Mouse (Mus musculus): ENCODE data around the gene Noto. TPM values are rescaled to one million over a fixed set of nuclear protein-coding genes. Genes with fewer than 3 reads are reported as not detected.

Noto gene
- polyA plus RNA-seq, 1 experiment from 2014 or later, result not detected

- no peaks in the 10 kb centered on the region for H3K9me3 ChIP-seq (ENCODE audit: control insufficient read depth, low read length)
- no peaks in the 10 kb centered on the region for H3K27me3 ChIP-seq (ENCODE audit: control insufficient read depth, insufficient read depth, low read length)
- 82% methylated on average over 10 of the region's 10 CpGs for WGBS
- H3K4me1 ChIP-seq (ENCODE audit: control insufficient read depth, insufficient read depth, low read length), result no peaks in the 10 kb centered on the region
- ATAC-seq (ENCODE audit: insufficient read depth, low FRiP score, low TSS enrichment), result no peak
- no peak overlapping the region for H3K4me3 ChIP-seq (ENCODE audit: low read depth, low read length)
- H3K9ac ChIP-seq (ENCODE audit: low read length), result no peak overlapping the region
- DNase-seq (ENCODE audit: low spot score), result no peak
- H3K4me2 ChIP-seq (ENCODE audit: low read depth), result no peak overlapping the region
- H3K27ac ChIP-seq (ENCODE audit: low read depth, low read length), result no peak overlapping the region
- no peaks in the 10 kb centered on the region for H3K36me3 ChIP-seq (ENCODE audit: control insufficient read depth, insufficient read depth, low read length)
Measured at GRCm38 (mm10) chr6:85381648-85382020, 42.1 kb upstream of the Noto start.

- no peak overlapping the region for H3K27ac ChIP-seq (ENCODE audit: low read depth, low read length)
- 85% methylated on average over 2 of the region's 2 CpGs for WGBS
- no peaks in the 10 kb centered on the region for H3K27me3 ChIP-seq (ENCODE audit: control insufficient read depth, insufficient read depth, low read length)
- ATAC-seq (ENCODE audit: insufficient read depth, low FRiP score, low TSS enrichment), result no peak
- DNase-seq (ENCODE audit: low spot score), result no peak
- H3K9ac ChIP-seq (ENCODE audit: low read length), result no peak overlapping the region
- H3K4me2 ChIP-seq (ENCODE audit: low read depth), result no peak overlapping the region
- no peaks in the 10 kb centered on the region for H3K9me3 ChIP-seq (ENCODE audit: control insufficient read depth, low read length)
- no peaks in the 10 kb centered on the region for H3K36me3 ChIP-seq (ENCODE audit: control insufficient read depth, insufficient read depth, low read length)
- no peak overlapping the region for H3K4me3 ChIP-seq (ENCODE audit: low read depth, low read length)
- no peaks in the 10 kb centered on the region for H3K4me1 ChIP-seq (ENCODE audit: control insufficient read depth, insufficient read depth, low read length)
Measured at GRCm38 (mm10) chr6:85382791-85383190, 40.9 kb upstream of the Noto start.

GRCm38 (mm10) chr6:85388608-85389007, 35.1 kb upstream of the Noto start:
- H3K9me3 ChIP-seq (ENCODE audit: control insufficient read depth, low read length), result no peaks in the 10 kb centered on the region
- H3K27me3 ChIP-seq (ENCODE audit: control insufficient read depth, insufficient read depth, low read length), result no peaks in the 10 kb centered on the region
- H3K4me3 ChIP-seq (ENCODE audit: low read depth, low read length), result no peak overlapping the region
- H3K36me3 ChIP-seq (ENCODE audit: control insufficient read depth, insufficient read depth, low read length), result no peaks in the 10 kb centered on the region
- H3K4me2 ChIP-seq (ENCODE audit: low read depth), result no peak overlapping the region
- DNase-seq (ENCODE audit: low spot score) (no peak), ATAC-seq (ENCODE audit: insufficient read depth, low FRiP score, low TSS enrichment) (no peak)
- H3K9ac ChIP-seq (ENCODE audit: low read length), result no peak overlapping the region
- H3K4me1 ChIP-seq (ENCODE audit: control insufficient read depth, insufficient read depth, low read length), result no peaks in the 10 kb centered on the region
- no peak overlapping the region for H3K27ac ChIP-seq (ENCODE audit: low read depth, low read length)
- WGBS, result 73% methylated on average over 5 of the region's 5 CpGs

GRCm38 (mm10) chr6:85391803-85392202, 31.9 kb upstream of the Noto start:
- ATAC-seq (ENCODE audit: insufficient read depth, low FRiP score, low TSS enrichment), result no peak

DNA sequence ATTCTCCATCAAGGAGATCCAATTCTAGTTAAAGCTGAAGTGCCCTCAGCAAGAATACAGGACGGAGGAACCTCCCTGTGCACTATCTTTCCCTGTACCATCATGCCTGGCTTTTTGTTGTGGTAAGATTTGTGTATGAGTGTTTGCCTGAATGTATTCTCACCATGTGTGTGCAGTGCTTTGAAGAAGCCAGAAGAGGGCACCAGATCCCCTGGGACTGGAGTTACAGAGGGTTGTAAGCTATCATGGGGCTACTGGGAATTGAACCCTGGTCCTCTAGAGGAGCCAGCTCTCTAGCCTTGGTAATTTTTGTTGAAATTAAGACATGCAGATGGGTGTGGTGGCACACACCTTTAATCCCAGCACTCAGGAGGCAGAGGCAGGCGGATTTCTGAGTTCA, 28.3 kb upstream of the Noto start:
- Histone ChIP-seq H3K9me3 (ENCODE audit: control insufficient read depth, low read length) (no peaks in the 10 kb centered on the region), H3K27ac (ENCODE audit: low read depth, low read length) (no peak overlapping the region), H3K36me3 (ENCODE audit: control insufficient read depth, insufficient read depth, low read length) (no peaks in the 10 kb centered on the region), H3K4me3 (ENCODE audit: low read depth, low read length) (no peak overlapping the region), H3K27me3 (ENCODE audit: control insufficient read depth, insufficient read depth, low read length) (no peaks in the 10 kb centered on the region), H3K9ac (ENCODE audit: low read length) (no peak overlapping the region), H3K4me1 (ENCODE audit: control insufficient read depth, insufficient read depth, low read length) (no peaks in the 10 kb centered on the region), H3K4me2 (ENCODE audit: low read depth) (no peak overlapping the region)
- DNase-seq (ENCODE audit: low spot score), result no peak
- ATAC-seq (ENCODE audit: insufficient read depth, low FRiP score, low TSS enrichment), result no peak
- 73% methylated on average over 2 of the region's 2 CpGs for WGBS

More at GRCm38 (mm10) chr6:85391803-85392202, 31.9 kb upstream of the Noto start:
- Histone ChIP-seq H3K36me3 (ENCODE audit: control insufficient read depth, insufficient read depth, low read length) (no peaks in the 10 kb centered on the region), H3K9me3 (ENCODE audit: control insufficient read depth, low read length) (no peaks in the 10 kb centered on the region), H3K27ac (ENCODE audit: low read depth, low read length) (no peak overlapping the region), H3K4me1 (ENCODE audit: control insufficient read depth, insufficient read depth, low read length) (no peaks in the 10 kb centered on the region), H3K9ac (ENCODE audit: low read length) (no peak overlapping the region), H3K4me2 (ENCODE audit: low read depth) (no peak overlapping the region), H3K27me3 (ENCODE audit: control insufficient read depth, insufficient read depth, low read length) (no peaks in the 10 kb centered on the region), H3K4me3 (ENCODE audit: low read depth, low read length) (no peak overlapping the region)
- DNase-seq (ENCODE audit: low spot score), result peak; percentile 69
- 31% methylated on average over 6 of the region's 7 CpGs for WGBS

DNA sequence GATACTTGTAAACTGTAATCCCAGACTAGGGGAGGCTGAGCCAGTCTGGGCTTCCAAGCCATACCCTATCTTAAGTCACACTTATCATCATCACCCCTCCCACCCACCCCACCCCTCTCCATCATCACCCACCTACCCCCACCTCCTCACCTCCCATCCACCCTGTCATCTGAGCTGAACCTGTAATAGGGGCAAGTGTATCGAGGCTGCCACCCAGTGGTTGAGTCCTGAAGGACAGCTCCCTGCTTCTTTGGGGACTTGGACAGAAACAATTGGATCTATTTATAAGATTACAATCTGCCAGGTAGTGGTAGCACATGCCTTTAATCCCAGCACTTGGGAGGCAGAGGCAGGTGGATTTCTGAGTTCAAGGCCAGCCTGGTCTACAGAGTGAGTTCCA, 26.5 kb upstream of the Noto start:
- DNase-seq (ENCODE audit: low spot score) (no peak), ATAC-seq (ENCODE audit: insufficient read depth, low FRiP score, low TSS enrichment) (no peak)
- Histone ChIP-seq H3K27me3 (ENCODE audit: control insufficient read depth, insufficient read depth, low read length) (no peaks in the 10 kb centered on the region), H3K27ac (ENCODE audit: low read depth, low read length) (no peak overlapping the region), H3K4me1 (ENCODE audit: control insufficient read depth, insufficient read depth, low read length) (no peaks in the 10 kb centered on the region), H3K9me3 (ENCODE audit: control insufficient read depth, low read length) (no peaks in the 10 kb centered on the region), H3K4me2 (ENCODE audit: low read depth) (no peak overlapping the region), H3K9ac (ENCODE audit: low read length) (no peak overlapping the region), H3K4me3 (ENCODE audit: low read depth, low read length) (no peak overlapping the region), H3K36me3 (ENCODE audit: control insufficient read depth, insufficient read depth, low read length) (no peaks in the 10 kb centered on the region)
- 14% methylated on average over 1 of the region's 1 CpGs for WGBS

- H3K27ac ChIP-seq (ENCODE audit: low read depth, low read length), result no peak overlapping the region
- DNase-seq (ENCODE audit: low spot score), result no peak
- no peaks in the 10 kb centered on the region for H3K4me1 ChIP-seq (ENCODE audit: control insufficient read depth, insufficient read depth, low read length)
- H3K4me3 ChIP-seq (ENCODE audit: low read depth, low read length), result no peak overlapping the region
- no peaks in the 10 kb centered on the region for H3K27me3 ChIP-seq (ENCODE audit: control insufficient read depth, insufficient read depth, low read length)
- no peaks in the 10 kb centered on the region for H3K36me3 ChIP-seq (ENCODE audit: control insufficient read depth, insufficient read depth, low read length)
- ATAC-seq (ENCODE audit: insufficient read depth, low FRiP score, low TSS enrichment), result no peak
- H3K9me3 ChIP-seq (ENCODE audit: control insufficient read depth, low read length), result no peaks in the 10 kb centered on the region
- no peak overlapping the region for H3K4me2 ChIP-seq (ENCODE audit: low read depth)
- WGBS, result 25% methylated on average over 5 of the region's 5 CpGs
- no peak overlapping the region for H3K9ac ChIP-seq (ENCODE audit: low read length)
Measured at GRCm38 (mm10) chr6:85399715-85400114, 24.0 kb upstream of the Noto start.

DNA sequence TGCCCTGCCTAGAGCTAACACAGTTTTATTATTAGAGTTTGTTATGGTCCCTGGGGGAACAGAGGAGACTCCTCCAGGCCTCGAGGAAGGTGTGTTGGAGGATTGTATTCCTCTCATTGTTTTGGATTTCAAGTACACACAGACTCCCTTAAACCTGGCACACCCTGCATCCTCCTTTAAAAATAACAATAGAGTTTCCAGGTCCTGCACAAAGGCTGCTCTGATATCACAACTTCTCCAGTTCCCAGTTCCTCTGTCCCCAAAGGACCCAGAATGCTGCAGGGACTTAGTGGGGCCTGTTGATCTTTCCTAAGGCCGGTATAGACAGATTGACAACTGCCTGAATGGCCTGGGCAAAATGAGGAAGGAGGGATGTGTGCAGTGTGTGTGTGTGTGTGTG, 21.1 kb upstream of the Noto start:
- Histone ChIP-seq H3K4me3 (ENCODE audit: low read depth, low read length) (no peak overlapping the region), H3K9me3 (ENCODE audit: control insufficient read depth, low read length) (no peaks in the 10 kb centered on the region), H3K27me3 (ENCODE audit: control insufficient read depth, insufficient read depth, low read length) (peaks cover 6% of the 10 kb centered on the region), H3K27ac (ENCODE audit: low read depth, low read length) (no peak overlapping the region), H3K4me2 (ENCODE audit: low read depth) (no peak overlapping the region), H3K36me3 (ENCODE audit: control insufficient read depth, insufficient read depth, low read length) (no peaks in the 10 kb centered on the region), H3K4me1 (ENCODE audit: control insufficient read depth, insufficient read depth, low read length) (no peaks in the 10 kb centered on the region), H3K9ac (ENCODE audit: low read length) (no peak overlapping the region)
- ATAC-seq (ENCODE audit: insufficient read depth, low FRiP score, low TSS enrichment), result no peak
- 68% methylated on average over 2 of the region's 2 CpGs for WGBS
- no peak for DNase-seq (ENCODE audit: low spot score)

GRCm38 (mm10) chr6:85403039-85403438, 20.6 kb upstream of the Noto start:
- no peak overlapping the region for H3K9ac ChIP-seq (ENCODE audit: low read length)
- no peaks in the 10 kb centered on the region for H3K4me1 ChIP-seq (ENCODE audit: control insufficient read depth, insufficient read depth, low read length)
- no peak overlapping the region for H3K27ac ChIP-seq (ENCODE audit: low read depth, low read length)
- no peak overlapping the region for H3K4me2 ChIP-seq (ENCODE audit: low read depth)
- ATAC-seq (ENCODE audit: insufficient read depth, low FRiP score, low TSS enrichment) (no peak), DNase-seq (ENCODE audit: low spot score) (no peak)
- no peaks in the 10 kb centered on the region for H3K36me3 ChIP-seq (ENCODE audit: control insufficient read depth, insufficient read depth, low read length)
- no peaks in the 10 kb centered on the region for H3K9me3 ChIP-seq (ENCODE audit: control insufficient read depth, low read length)
- WGBS, result 87% methylated on average over 10 of the region's 10 CpGs
- H3K27me3 ChIP-seq (ENCODE audit: control insufficient read depth, insufficient read depth, low read length), result peaks cover 10% of the 10 kb centered on the region
- no peak overlapping the region for H3K4me3 ChIP-seq (ENCODE audit: low read depth, low read length)

All from neural tube, embryonic 11.5 days (tissue).